Mouse (Mus musculus): ENCODE data around the gene Crlf1. TPM values are rescaled to one million over a fixed set of nuclear protein-coding genes. Genes with fewer than 3 reads are reported as not detected.

Gene Crlf1
- polyA plus RNA-seq, 1 experiment from 2014 or later: 3.4 TPM

- Histone ChIP-seq H3K4me3 (replicated peaks; ENCODE audit: low read length) (peak overlapping the region; percentile 73), H3K9ac (ENCODE audit: low read length) (peak overlapping the region; percentile 90), H3K27me3 (ENCODE audit: control insufficient read depth, insufficient read depth, low read length) (peaks cover 7% of the 10 kb centered on the region; the same call in 1 of the 2 replicates), H3K27ac (ENCODE audit: low read length) (peak overlapping the region; percentile 68), H3K9me3 (replicated peaks; ENCODE audit: control insufficient read depth, low read length) (no peaks in the 10 kb centered on the region), H3K36me3 (ENCODE audit: control insufficient read depth, insufficient read depth, low read length) (no peaks in the 10 kb centered on the region), H3K4me1 (ENCODE audit: control insufficient read depth, insufficient read depth, low read length) (peaks cover 15% of the 10 kb centered on the region), H3K4me2 (ENCODE audit: low read depth, low read length) (peak overlapping the region; percentile 85)
- peak; percentile 47 for ATAC-seq (ENCODE audit: insufficient read depth, low FRiP score)
- 2% methylated on average over 21 of the region's 21 CpGs for WGBS
Observed at GRCm38 (mm10) chr8:70477269-70477982, 15.5 kb upstream of the Crlf1 start.

DNA sequence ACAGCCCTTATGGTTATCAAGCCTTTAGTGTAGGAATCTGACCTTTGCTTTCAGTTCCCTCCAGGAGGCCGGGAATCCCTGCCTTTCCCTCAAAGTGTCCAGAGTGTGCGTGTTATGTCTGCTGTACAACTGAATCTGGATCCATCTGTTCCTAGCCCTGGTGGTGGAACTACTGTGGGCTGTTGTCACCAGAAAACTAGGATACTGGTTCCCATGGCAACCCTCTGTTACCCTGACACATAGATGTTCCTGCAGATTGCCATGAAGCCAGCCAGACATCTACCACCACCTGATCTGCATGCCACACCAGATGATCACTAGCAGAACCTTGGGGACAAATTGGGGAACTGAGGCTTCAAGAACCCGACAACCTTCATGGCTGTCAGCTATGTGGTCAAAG is 11.1 kb upstream of the Crlf1 start:
- Histone ChIP-seq H3K36me3 (ENCODE audit: control insufficient read depth, insufficient read depth, low read length) (no peaks in the 10 kb centered on the region), H3K9ac (ENCODE audit: low read length) (no peak overlapping the region), H3K4me1 (ENCODE audit: control insufficient read depth, insufficient read depth, low read length) (peaks cover 11% of the 10 kb centered on the region), H3K27me3 (ENCODE audit: control insufficient read depth, insufficient read depth, low read length) (peaks cover 32% of the 10 kb centered on the region), H3K4me2 (ENCODE audit: low read depth, low read length) (no peak overlapping the region), H3K27ac (ENCODE audit: low read length) (no peak overlapping the region), H3K4me3 (replicated peaks; ENCODE audit: low read length) (no peak overlapping the region), H3K9me3 (replicated peaks; ENCODE audit: control insufficient read depth, low read length) (no peaks in the 10 kb centered on the region)
- 78% methylated on average over 3 of the region's 3 CpGs for WGBS
- ATAC-seq (ENCODE audit: insufficient read depth, low FRiP score): no peak

DNA sequence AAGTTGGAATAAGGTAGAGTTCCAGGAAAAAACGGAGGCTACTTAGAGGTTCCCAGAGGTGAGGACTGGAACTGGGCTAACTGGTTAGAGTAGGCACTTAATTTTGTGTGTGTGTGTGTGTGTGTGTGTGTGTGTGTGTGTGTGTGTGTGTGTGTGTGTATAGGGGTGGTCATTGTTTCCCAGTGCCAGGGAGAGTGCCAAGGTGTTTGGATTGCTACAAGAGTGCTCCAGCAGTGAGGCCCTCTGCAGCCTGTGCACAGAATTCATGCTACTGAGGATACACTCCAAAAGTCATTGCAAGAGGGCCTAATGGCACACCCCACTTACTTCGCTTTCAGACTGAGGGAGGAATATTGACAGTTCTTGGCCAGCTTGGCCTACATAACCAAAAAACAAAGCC is 10.0 kb upstream of the Crlf1 start:
- Histone ChIP-seq H3K36me3 (ENCODE audit: control insufficient read depth, insufficient read depth, low read length) (no peaks in the 10 kb centered on the region), H3K9ac (ENCODE audit: low read length) (no peak overlapping the region), H3K4me3 (replicated peaks; ENCODE audit: low read length) (no peak overlapping the region), H3K4me1 (ENCODE audit: control insufficient read depth, insufficient read depth, low read length) (peaks cover 7% of the 10 kb centered on the region), H3K4me2 (ENCODE audit: low read depth, low read length) (no peak overlapping the region), H3K27ac (ENCODE audit: low read length) (no peak overlapping the region), H3K27me3 (ENCODE audit: control insufficient read depth, insufficient read depth, low read length) (peaks cover 40% of the 10 kb centered on the region), H3K9me3 (replicated peaks; ENCODE audit: control insufficient read depth, low read length) (no peaks in the 10 kb centered on the region)
- ATAC-seq (ENCODE audit: insufficient read depth, low FRiP score): no peak
- WGBS: 42% methylated on average over 2 of the region's 2 CpGs

- H3K27me3 ChIP-seq (ENCODE audit: control insufficient read depth, insufficient read depth, low read length): peaks cover 66% of the 10 kb centered on the region
- H3K27ac ChIP-seq (ENCODE audit: low read length): no peak overlapping the region
- no peak overlapping the region for H3K4me3 ChIP-seq (replicated peaks; ENCODE audit: low read length)
- H3K4me1 ChIP-seq (ENCODE audit: control insufficient read depth, insufficient read depth, low read length): peaks cover 26% of the 10 kb centered on the region
- H3K9ac ChIP-seq (ENCODE audit: low read length): no peak overlapping the region
- H3K36me3 ChIP-seq (ENCODE audit: control insufficient read depth, insufficient read depth, low read length): no peaks in the 10 kb centered on the region
- no peak for ATAC-seq (ENCODE audit: insufficient read depth, low FRiP score)
- 58% methylated on average over 7 of the region's 7 CpGs for WGBS
- no peak overlapping the region for H3K4me2 ChIP-seq (ENCODE audit: low read depth, low read length)
- no peaks in the 10 kb centered on the region for H3K9me3 ChIP-seq (replicated peaks; ENCODE audit: control insufficient read depth, low read length)
Observed at GRCm38 (mm10) chr8:70486191-70486681, 6.7 kb upstream of the Crlf1 start.

GRCm38 (mm10) chr8:70486941-70487520 is 5.9 kb upstream of the Crlf1 start, which contains the start of gene Tmem59l:
Tmem59l (minus strand) TSS chr8:70487358.
- H3K27ac ChIP-seq (ENCODE audit: low read length): no peak within 1 kb of the TSS
- peak within 1 kb of the TSS; percentile 54; the same call in 1 of the 2 replicates for H3K9ac ChIP-seq (ENCODE audit: low read length)
- peaks cover 26% of the 10 kb centered on the region for H3K4me1 ChIP-seq (ENCODE audit: control insufficient read depth, insufficient read depth, low read length)
- H3K36me3 ChIP-seq (ENCODE audit: control insufficient read depth, insufficient read depth, low read length): no peaks in the 10 kb centered on the region
- WGBS: 8% methylated on average over 33 of the region's 33 CpGs
- ATAC-seq (ENCODE audit: insufficient read depth, low FRiP score): no peak
- H3K27me3 ChIP-seq (ENCODE audit: control insufficient read depth, insufficient read depth, low read length): peaks cover 74% of the 10 kb centered on the region
- peak within 1 kb of the TSS; percentile 57 for H3K4me2 ChIP-seq (ENCODE audit: low read depth, low read length)
- H3K9me3 ChIP-seq (replicated peaks; ENCODE audit: control insufficient read depth, low read length): no peaks in the 10 kb centered on the region
- peak within 1 kb of the TSS; percentile 39 for H3K4me3 ChIP-seq (replicated peaks; ENCODE audit: low read length)

DNA sequence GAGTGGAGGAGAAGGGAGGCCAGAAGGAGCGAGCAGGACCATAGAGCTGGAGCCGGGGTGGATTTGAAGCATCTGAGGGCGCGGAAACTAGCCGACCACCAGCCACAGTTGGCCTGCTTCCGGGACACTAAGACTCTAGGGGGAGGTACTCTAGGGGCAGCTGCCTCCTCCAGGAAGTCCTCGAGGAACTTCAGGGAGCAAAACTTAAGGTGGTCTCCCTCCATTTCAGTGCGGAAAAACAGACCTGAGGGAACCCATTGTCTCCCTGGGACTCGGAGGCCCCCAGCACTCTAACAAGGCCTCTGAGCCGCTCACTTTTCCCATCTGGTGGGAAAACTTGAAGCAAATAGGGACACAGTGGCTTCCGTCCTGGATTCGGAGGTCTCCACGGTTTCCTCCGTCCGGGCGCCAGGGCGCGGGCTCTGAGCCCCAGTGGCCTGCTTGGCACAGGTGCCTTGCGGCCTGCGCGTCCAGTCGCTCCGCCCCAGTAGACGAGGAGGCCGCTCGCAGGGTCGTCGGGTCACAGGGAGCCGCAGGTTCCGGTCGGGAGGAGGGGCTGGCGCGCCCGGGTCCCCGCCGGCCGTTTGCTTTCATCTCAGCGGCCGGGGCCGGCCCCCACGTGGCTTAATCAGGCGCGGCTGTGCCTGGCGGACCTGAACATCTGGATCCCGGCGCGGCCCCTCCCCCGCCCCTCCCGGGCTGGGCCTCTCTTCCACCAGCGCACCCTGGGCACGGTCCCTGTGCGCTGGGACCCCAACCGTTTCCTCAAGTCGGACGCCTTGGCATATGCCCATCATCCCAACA is 4.8 kb upstream of the Crlf1 start:
- Histone ChIP-seq H3K4me1 (ENCODE audit: control insufficient read depth, insufficient read depth, low read length) (peaks cover 35% of the 10 kb centered on the region), H3K27ac (ENCODE audit: low read length) (0 out of 2 replicates have a peak overlapping the region, but pooled peaks have one; percentile 7), H3K4me2 (ENCODE audit: low read depth, low read length) (peak overlapping the region; percentile 57), H3K36me3 (ENCODE audit: control insufficient read depth, insufficient read depth, low read length) (no peaks in the 10 kb centered on the region), H3K27me3 (ENCODE audit: control insufficient read depth, insufficient read depth, low read length) (peaks cover 86% of the 10 kb centered on the region), H3K9me3 (replicated peaks; ENCODE audit: control insufficient read depth, low read length) (no peaks in the 10 kb centered on the region), H3K4me3 (replicated peaks; ENCODE audit: low read length) (peak overlapping the region; percentile 39), H3K9ac (ENCODE audit: low read length) (peak overlapping the region; percentile 54; the same call in 1 of the 2 replicates)
- peak; percentile 18; the same call in 1 of the 2 replicates for ATAC-seq (ENCODE audit: insufficient read depth, low FRiP score)
- 5% methylated on average over 55 of the region's 55 CpGs for WGBS

DNA sequence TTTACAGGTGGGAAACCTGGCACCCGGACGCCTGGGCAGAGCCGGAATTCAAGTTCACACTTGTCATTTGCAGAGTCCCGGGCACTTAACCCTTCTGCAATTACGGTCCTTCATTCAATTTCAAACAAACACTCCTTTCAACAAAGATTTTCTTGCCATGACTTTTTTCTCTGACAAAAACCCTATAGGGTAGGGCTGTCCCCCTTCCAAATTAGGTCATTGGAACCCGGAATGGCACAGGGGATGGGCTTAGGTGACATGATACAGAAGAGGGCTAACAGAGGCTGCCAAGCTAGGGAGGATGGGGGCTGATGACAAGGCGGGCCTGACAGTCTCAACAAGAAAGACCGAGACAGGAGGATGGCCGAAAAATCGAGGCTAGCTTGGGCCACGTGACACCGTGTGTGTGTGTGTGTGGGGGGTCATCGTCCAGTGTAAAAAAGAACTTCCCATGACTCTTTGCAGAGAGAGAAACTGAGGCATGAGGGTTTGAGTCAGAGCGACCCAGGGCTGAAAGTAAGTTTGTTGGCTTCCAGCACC is 4.0 kb upstream of the Crlf1 start:
- peaks cover 94% of the 10 kb centered on the region for H3K27me3 ChIP-seq (ENCODE audit: control insufficient read depth, insufficient read depth, low read length)
- H3K4me1 ChIP-seq (ENCODE audit: control insufficient read depth, insufficient read depth, low read length): peaks cover 43% of the 10 kb centered on the region
- WGBS: 4% methylated on average over 14 of the region's 14 CpGs
- H3K27ac ChIP-seq (ENCODE audit: low read length): 0 out of 2 replicates have a peak overlapping the region, but pooled peaks have one; percentile 7
- H3K36me3 ChIP-seq (ENCODE audit: control insufficient read depth, insufficient read depth, low read length): no peaks in the 10 kb centered on the region
- peak overlapping the region; percentile 63 for H3K4me2 ChIP-seq (ENCODE audit: low read depth, low read length)
- peak overlapping the region; percentile 39 for H3K4me3 ChIP-seq (replicated peaks; ENCODE audit: low read length)
- H3K9ac ChIP-seq (ENCODE audit: low read length): 0 out of 2 replicates have a peak overlapping the region, but pooled peaks have one; percentile 54
- no peak for ATAC-seq (ENCODE audit: insufficient read depth, low FRiP score)
- no peaks in the 10 kb centered on the region for H3K9me3 ChIP-seq (replicated peaks; ENCODE audit: control insufficient read depth, low read length)

DNA sequence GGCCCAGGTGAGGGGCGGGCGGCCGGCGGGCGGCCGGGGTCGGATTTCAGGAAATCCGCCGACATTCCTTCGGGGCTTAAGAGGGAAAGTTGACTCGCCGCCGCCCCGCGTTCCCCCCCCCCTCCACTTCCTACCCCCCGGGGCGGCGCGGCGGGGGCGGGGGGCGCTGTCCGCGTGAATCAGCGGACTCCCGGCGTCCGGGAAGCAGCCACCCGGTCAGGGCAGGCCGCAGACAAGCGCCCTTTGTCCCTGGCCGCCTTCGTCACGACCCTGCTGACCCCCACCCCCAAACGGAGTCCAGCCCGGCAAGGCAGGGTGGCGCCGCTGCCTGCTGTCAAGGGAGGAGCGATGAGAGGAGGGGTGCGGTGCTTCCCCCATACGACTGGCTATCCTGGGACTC is 3.4 kb upstream of the Crlf1 start:
- peak overlapping the region; percentile 63 for H3K4me2 ChIP-seq (ENCODE audit: low read depth, low read length)
- peaks cover 43% of the 10 kb centered on the region for H3K4me1 ChIP-seq (ENCODE audit: control insufficient read depth, insufficient read depth, low read length)
- WGBS: 3% methylated on average over 39 of the region's 41 CpGs
- H3K4me3 ChIP-seq (replicated peaks; ENCODE audit: low read length): peak overlapping the region; percentile 31
- H3K27ac ChIP-seq (ENCODE audit: low read length): no peak overlapping the region
- H3K27me3 ChIP-seq (ENCODE audit: control insufficient read depth, insufficient read depth, low read length): peaks cover 94% of the 10 kb centered on the region
- no peak for ATAC-seq (ENCODE audit: insufficient read depth, low FRiP score)
- peak overlapping the region; percentile 54; the same call in 1 of the 2 replicates for H3K9ac ChIP-seq (ENCODE audit: low read length)
- no peaks in the 10 kb centered on the region for H3K36me3 ChIP-seq (ENCODE audit: control insufficient read depth, insufficient read depth, low read length)
- H3K9me3 ChIP-seq (replicated peaks; ENCODE audit: control insufficient read depth, low read length): no peaks in the 10 kb centered on the region
